Mouse (Mus musculus): Measurements from ENCODE around the gene Arid1b.

- TF ChIP-seq CTCF (IDR thresholded peaks at IDR 0.05), result no peak
- no peak for TF ChIP-seq EP300 (IDR thresholded peaks at IDR 0.05)
Measured at GRCm38 (mm10) chr17:5083497-5083896, 89.4 kb downstream of the Arid1b start.

Data from lung, postnatal 0 days (tissue).